Mouse (Mus musculus) CH12.LX (cell line): ENCODE data around the gene Ccdc78. TPM values are rescaled to one million over a fixed set of nuclear protein-coding genes. Genes with fewer than 3 reads are reported as not detected.

ENCODE experiments used
- DNase-seq: peaks from one replicate; pipeline ENCODE4 v3.0.0-alpha.2; 2013; ENCODE audit errors: extremely low read depth
- H3K27ac ChIP-seq: 2 replicates; pipeline ENCODE4 v1.5.1; 2012; ENCODE audit warnings: low read depth, mild to moderate bottlenecking, control low read depth, moderate library complexity; ENCODE audit not compliant: insufficient read depth
- H3K27me3 ChIP-seq: replicated peaks from 2 replicates; pipeline ENCODE3; 2012; ENCODE audit warnings: inconsistent platforms
- H3K36me3 ChIP-seq, 2 experiments: replicated peaks in 1 of 2; 2 replicates each; pipeline versions ENCODE3 to v1.6.1; 2012; ENCODE audit warnings: inconsistent platforms in 1 of 2, low read length in 1 of 2, mild to moderate bottlenecking in 1 of 2, mixed read lengths in 1 of 2, moderate library complexity in 1 of 2; ENCODE audit not compliant: control insufficient read depth in 1 of 2, insufficient read depth in 1 of 2
- H3K4me1 ChIP-seq, 2 experiments: 2 replicates each; pipeline ENCODE4 v1.6.1; 2012; ENCODE audit warnings: inconsistent platforms in 1 of 2, moderate library complexity in 1 of 2; ENCODE audit not compliant: insufficient read depth in 2 of 2, control insufficient read depth in 1 of 2
- H3K4me2 ChIP-seq: 2 replicates; pipeline ENCODE4 v1.6.1; 2012; ENCODE audit warnings: low read depth, mild to moderate bottlenecking, control low read depth; ENCODE audit not compliant: poor library complexity, insufficient read depth, severe bottlenecking
- H3K4me3 ChIP-seq, 3 experiments: fragments of 150-350 bp in 1 of 3; sonication (generic) in 1 of 3; replicated peaks in 1 of 3; 2 replicates each; pipeline versions ENCODE3 to v1.5.1; 2011 to 2012; ENCODE audit warnings: low read depth in 2 of 3, low read length in 2 of 3, mild to moderate bottlenecking in 2 of 3, moderate library complexity in 2 of 3, control low read depth in 1 of 3, improper control_type of control experiment in 1 of 3, inconsistent platforms in 1 of 3, mixed read lengths in 1 of 3; ENCODE audit not compliant: poor library complexity in 1 of 3
- H3K79me2 ChIP-seq: replicated peaks from 2 replicates; pipeline ENCODE4 v1.6.1; 2012; ENCODE audit warnings: mild to moderate bottlenecking, moderate library complexity; ENCODE audit not compliant: control insufficient read depth, poor library complexity, insufficient read depth, severe bottlenecking; ENCODE audit errors: extremely low read depth
- H3K9ac ChIP-seq: 2 replicates; pipeline ENCODE4 v1.6.1; 2012; ENCODE audit warnings: low read depth, mild to moderate bottlenecking, control low read depth, moderate library complexity; ENCODE audit not compliant: insufficient read depth
- H3K9me3 ChIP-seq: replicated peaks from 2 replicates; pipeline ENCODE3; 2012; ENCODE audit warnings: low read length, inconsistent platforms, mixed read lengths
- BHLHE40 ChIP-seq: IDR thresholded peaks from 2 replicates; pipeline ENCODE4 v1.6.1; 2011; ENCODE audit warnings: mild to moderate bottlenecking, low read depth, low read length, improper control_type of control experiment
- CHD1 ChIP-seq: IDR thresholded peaks from 2 replicates; pipeline ENCODE4 v1.6.1; 2012; ENCODE audit warnings: low read depth, low read length, improper control_type of control experiment, inconsistent platforms
- CHD2 ChIP-seq: IDR thresholded peaks from 2 replicates; pipeline ENCODE4 v1.6.1; 2011; ENCODE audit warnings: low read length, improper control_type of control experiment
- CTCF ChIP-seq, 2 experiments: IDR thresholded peaks in 1 of 2; conservative IDR thresholded peaks in 1 of 2; 2 replicates each; pipeline ENCODE4 v1.5.1; 2011 to 2012; ENCODE audit warnings: low read depth in 2 of 2, low read length in 2 of 2, improper control_type of control experiment in 1 of 2, inconsistent platforms in 1 of 2, mild to moderate bottlenecking in 1 of 2, moderate library complexity in 1 of 2
- E2F4 ChIP-seq: IDR thresholded peaks from 2 replicates; pipeline ENCODE4 v1.6.1; 2011; ENCODE audit warnings: low read depth, low read length, improper control_type of control experiment; ENCODE audit not compliant: insufficient replicate concordance
- ETS1 ChIP-seq: conservative IDR thresholded peaks from 2 replicates; pipeline ENCODE4 v1.6.1; 2012; ENCODE audit warnings: low read depth, mild to moderate bottlenecking, inconsistent platforms, low read length, improper control_type of control experiment, moderate library complexity
- HCFC1 ChIP-seq: IDR thresholded peaks from 2 replicates; pipeline ENCODE4 v1.6.1; 2012; ENCODE audit warnings: low read depth, mild to moderate bottlenecking, inconsistent platforms, low read length, improper control_type of control experiment
- KAT2A ChIP-seq: IDR thresholded peaks from 2 replicates; pipeline ENCODE4 v1.6.1; 2012; ENCODE audit warnings: low read length, improper control_type of control experiment, inconsistent platforms; ENCODE audit not compliant: insufficient replicate concordance
- MAX ChIP-seq: IDR thresholded peaks from 2 replicates; pipeline ENCODE4 v1.6.1; 2011; ENCODE audit warnings: low read length, improper control_type of control experiment
- MYC ChIP-seq: IDR thresholded peaks from 2 replicates; pipeline ENCODE4 v1.6.1; 2011; ENCODE audit warnings: low read depth, mild to moderate bottlenecking, improper control_type of control experiment, low read length
- NRF1 ChIP-seq: IDR thresholded peaks from 2 replicates; pipeline ENCODE4 v1.6.1; 2014; ENCODE audit warnings: low read depth, mild to moderate bottlenecking, inconsistent platforms, low read length, improper control_type of control experiment, moderate library complexity
- PAX5 ChIP-seq: IDR thresholded peaks from 2 replicates; pipeline ENCODE4 v1.6.1; 2012; ENCODE audit warnings: low read length, inconsistent platforms, mixed read lengths
- TBP ChIP-seq: conservative IDR thresholded peaks from 2 replicates; pipeline ENCODE4 v1.6.1; 2011; ENCODE audit warnings: low read depth, low read length, improper control_type of control experiment
- TCF12 ChIP-seq: IDR thresholded peaks from 2 replicates; pipeline ENCODE4 v1.6.1; 2014; ENCODE audit warnings: low read depth, mild to moderate bottlenecking, inconsistent platforms, low read length, improper control_type of control experiment
- UBTF ChIP-seq: IDR thresholded peaks from 2 replicates; pipeline ENCODE4 v1.6.1; 2012; ENCODE audit warnings: low read depth, mild to moderate bottlenecking, inconsistent platforms, low read length, improper control_type of control experiment, moderate library complexity
- USF2 ChIP-seq: conservative IDR thresholded peaks from 2 replicates; pipeline ENCODE4 v1.6.1; 2011; ENCODE audit warnings: low read depth, low read length, improper control_type of control experiment
- ZC3H11A ChIP-seq: IDR thresholded peaks from 2 replicates; pipeline ENCODE4 v1.6.1; 2012; ENCODE audit warnings: low read depth, mild to moderate bottlenecking, inconsistent platforms, low read length, improper control_type of control experiment
- ZKSCAN1 ChIP-seq: IDR thresholded peaks from 2 replicates; pipeline ENCODE4 v1.6.1; 2012; ENCODE audit warnings: low read depth, inconsistent platforms, low read length, improper control_type of control experiment, borderline replicate concordance
- ZMIZ1 ChIP-seq: IDR thresholded peaks from 2 replicates; pipeline ENCODE4 v1.6.1; 2012; ENCODE audit warnings: low read depth, mild to moderate bottlenecking, inconsistent platforms, low read length, improper control_type of control experiment
- dilution Hi-C: fragments of 300-500 bp; cut with MboI; formaldehyde crosslinking; loops from 2 replicates; pipeline ENCODE4 v1.14.3; 2020; ENCODE audit warnings: low sequenced_read_pairs; ENCODE audit not compliant: extremely low pct_unique_long_range_greater_than_20kb, extremely low pct_ligation_motif_present
- in situ Hi-C: fragments of 300-500 bp; cut with MboI; formaldehyde crosslinking; loops from 3 replicates; pipeline ENCODE4 v1.14.3; 2019; ENCODE audit warnings: low sequenced_read_pairs, low pct_ligation_motif_present, low pct_unique_long_range_greater_than_20kb, mixed read lengths
- polyA plus RNA-seq: library from polyadenylated mRNA; unstranded; fragments of >175 nt; gene quantifications from 2 replicates; pipeline ENCODE4 v1.2.1, GENCODE M21; 2012; ENCODE audit warnings: low read depth; ENCODE audit not compliant: insufficient read length
- total RNA-seq, 2 experiments: library from RNA; depleted of rRNA; stranded (reverse); fragments of 300-350 nt in 1 of 2; fragments of >200 nt in 1 of 2; gene quantifications; 2 replicates each; pipeline ENCODE4 v1.2.3; 2012 to 2014

Ccdc78 gene
- total and polyA plus RNA-seq, 3 experiments = 0.13 to 0.40 (median 0.25) TPM

DNA sequence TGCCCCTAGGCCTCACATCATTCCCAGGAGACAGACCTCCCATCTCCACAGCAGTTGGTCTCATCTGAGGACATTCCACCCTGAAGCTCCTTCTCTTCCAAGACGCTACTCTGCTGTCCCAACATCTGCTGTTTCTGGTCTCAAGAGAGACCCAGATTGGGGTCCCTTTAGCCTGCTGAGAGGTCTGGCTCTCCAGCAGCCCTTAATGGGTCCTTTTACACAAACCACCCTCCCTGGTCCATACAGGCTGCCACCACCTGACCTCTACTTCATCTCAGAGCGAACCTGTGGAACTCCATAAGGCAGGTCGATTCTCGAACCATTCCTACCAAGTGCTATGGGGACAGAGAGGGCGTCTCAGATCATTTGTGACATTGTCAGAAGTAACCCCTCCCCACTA is 21.6 kb downstream of the Ccdc78 start:
- TF ChIP-seq ZC3H11A = no peak
- TF ChIP-seq CTCF (conservative IDR thresholded peaks at IDR 0.05 in 1 of 2, IDR thresholded peaks at IDR 0.05 in 1 of 2; ENCODE audit: low read depth in 2 of 2, low read length in 2 of 2) = no peak
- TF ChIP-seq HCFC1 = no peak
- TF ChIP-seq CHD2 = no peak
- no peak for TF ChIP-seq USF2
- no peak for TF ChIP-seq MAX
- no peak for TF ChIP-seq ZMIZ1
- TF ChIP-seq NRF1 = no peak
- TF ChIP-seq UBTF = no peak
- no peak for TF ChIP-seq TCF12
- no peak for TF ChIP-seq PAX5
- no peak for TF ChIP-seq MYC
- no peak for TF ChIP-seq CHD1
- TF ChIP-seq E2F4 = no peak
- TF ChIP-seq ZKSCAN1 = no peak
- TF ChIP-seq KAT2A = no peak
- TF ChIP-seq, all 38 proteins: peak for 0
- Histone ChIP-seq H3K27me3 (peaks cover 74% of the 10 kb centered on the region), H3K9ac (no peak overlapping the region), H3K4me3 (no peak overlapping the region), H3K9me3 (no peaks in the 10 kb centered on the region), H3K27ac (no peak overlapping the region), H3K4me2 (no peak overlapping the region), H3K4me1 (0 out of 4 replicates have a peak, but pooled peaks cover 0 to 3% of the 10 kb centered on the region in 2 experiments), H3K79me2 (no peaks in the 10 kb centered on the region), H3K36me3 (no peaks in the 10 kb centered on the region)
- DNase-seq = no peak
- in situ Hi-C loops = no loop called here
- dilution Hi-C loops = no loop called here

GRCm38 (mm10) chr17:25808789-25809605 is 22.6 kb downstream of the Ccdc78 start, which contains the start of gene Fbxl16:
TSS of gene Fbxl16 (plus strand) at chr17:25809085.
- no peak for TF ChIP-seq ETS1
- no peak for TF ChIP-seq USF2
- no peak for TF ChIP-seq CHD1
- no peak for TF ChIP-seq BHLHE40
- peak in 1 of 2 experiments; percentile 0; a peak in 1 of 4 replicates for TF ChIP-seq CTCF (conservative IDR thresholded peaks at IDR 0.05 in 1 of 2, IDR thresholded peaks at IDR 0.05 in 1 of 2; ENCODE audit: low read depth in 2 of 2, low read length in 2 of 2)
- TF ChIP-seq TBP = no peak
- DNase-seq = no peak
- Histone ChIP-seq H3K9me3 (no peaks in the 10 kb centered on the region), H3K9ac (no peak within 1 kb of the TSS), H3K27ac (no peak within 1 kb of the TSS), H3K4me3 (no peak within 1 kb of the TSS), H3K4me2 (no peak within 1 kb of the TSS), H3K79me2 (no peaks in the 10 kb centered on the region), H3K27me3 (peaks cover 74% of the 10 kb centered on the region), H3K36me3 (no peaks in the 10 kb centered on the region), H3K4me1 (no peaks in the 10 kb centered on the region)
- dilution Hi-C loops (no loop called here), in situ Hi-C loops (no loop called here)
